Mouse (Mus musculus): ENCODE data around the gene Dag1. TPM values are rescaled to one million over a fixed set of nuclear protein-coding genes. Genes with fewer than 3 reads are reported as not detected.

Dag1 gene
- 72.6 and 76.3 TPM in 2 replicates for polyA plus RNA-seq (2012; rRNA removed; ENCODE audit: low replicate concordance)

DNA sequence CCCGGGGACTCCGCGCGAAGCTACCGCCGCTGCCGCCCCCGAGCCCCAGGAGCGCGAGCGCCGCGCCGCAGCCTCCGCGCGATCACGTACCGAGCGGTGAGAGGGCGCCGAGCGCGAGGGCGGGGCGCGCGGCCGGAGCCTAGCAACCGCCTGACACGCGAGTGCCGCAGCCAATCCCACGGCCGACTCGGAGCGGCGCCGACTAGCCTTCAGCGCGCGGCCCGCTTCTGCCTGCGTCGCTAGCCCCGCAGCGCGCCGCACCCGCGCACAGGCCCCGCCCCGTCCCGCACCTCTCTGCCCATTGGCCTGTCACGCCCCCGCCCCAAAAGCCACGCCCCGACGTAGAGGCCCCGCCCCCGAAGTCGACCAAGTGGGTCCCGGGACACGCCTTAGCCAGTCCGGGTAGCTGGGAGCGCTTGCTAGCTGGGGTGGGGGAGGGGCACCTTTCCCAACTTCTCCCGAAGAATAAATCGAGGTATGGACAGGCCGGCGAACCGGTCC is at the start of gene Dag1:
TSS of gene Dag1 (minus strand) at position 269 of the 501 bp plus-strand sequence.

DNA sequence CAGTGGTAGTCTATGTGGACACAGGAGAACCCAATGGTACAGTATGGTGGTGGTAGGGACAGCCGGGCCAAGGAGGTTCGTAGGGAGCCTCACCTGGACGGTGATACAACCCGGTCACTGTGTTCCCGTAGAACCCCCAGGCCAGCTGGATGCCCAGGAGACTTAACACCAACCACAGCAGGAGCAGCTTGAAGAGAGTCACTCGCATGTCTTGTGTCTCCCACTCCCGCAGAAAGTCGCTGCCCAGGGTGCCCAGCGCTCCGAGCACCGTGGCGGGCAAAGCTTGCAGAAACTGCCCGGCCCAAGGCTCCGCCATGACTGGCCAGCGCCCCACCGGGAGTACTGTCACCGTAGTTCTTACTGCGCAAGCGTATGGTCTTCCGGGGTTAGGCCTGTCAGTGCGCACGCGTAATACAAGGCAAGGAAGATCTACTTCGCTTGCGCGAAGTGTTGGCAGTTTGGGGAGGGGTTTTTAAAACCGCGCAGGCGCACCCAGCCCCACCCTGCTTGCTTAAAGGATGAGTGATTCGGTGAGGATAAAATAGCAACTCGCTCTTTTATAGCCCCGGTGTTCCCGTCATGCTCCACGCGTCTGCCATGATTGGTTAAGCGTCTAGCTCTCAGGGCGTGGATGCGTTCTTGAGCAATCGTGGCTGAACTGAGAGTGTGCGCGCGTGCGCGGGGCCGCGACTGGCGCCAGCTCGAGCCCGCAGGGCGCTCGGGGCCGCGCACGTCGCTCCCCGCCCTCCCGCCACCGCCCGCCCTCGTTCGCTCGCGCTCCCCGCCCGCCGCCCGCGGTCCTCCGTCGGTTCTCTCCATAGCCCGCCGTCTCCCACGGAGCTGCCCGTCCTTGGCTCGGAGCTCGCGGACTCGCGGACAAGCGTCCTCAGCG is 42.1 kb upstream of the Dag1 start, which contains the start of the genes Rhoa and Tcta:
TSS of gene Rhoa (plus strand) at position 501 of the 892 bp plus-strand sequence.
TSS of gene Tcta (minus strand) at position 532 of the 892 bp plus-strand sequence.

DNA sequence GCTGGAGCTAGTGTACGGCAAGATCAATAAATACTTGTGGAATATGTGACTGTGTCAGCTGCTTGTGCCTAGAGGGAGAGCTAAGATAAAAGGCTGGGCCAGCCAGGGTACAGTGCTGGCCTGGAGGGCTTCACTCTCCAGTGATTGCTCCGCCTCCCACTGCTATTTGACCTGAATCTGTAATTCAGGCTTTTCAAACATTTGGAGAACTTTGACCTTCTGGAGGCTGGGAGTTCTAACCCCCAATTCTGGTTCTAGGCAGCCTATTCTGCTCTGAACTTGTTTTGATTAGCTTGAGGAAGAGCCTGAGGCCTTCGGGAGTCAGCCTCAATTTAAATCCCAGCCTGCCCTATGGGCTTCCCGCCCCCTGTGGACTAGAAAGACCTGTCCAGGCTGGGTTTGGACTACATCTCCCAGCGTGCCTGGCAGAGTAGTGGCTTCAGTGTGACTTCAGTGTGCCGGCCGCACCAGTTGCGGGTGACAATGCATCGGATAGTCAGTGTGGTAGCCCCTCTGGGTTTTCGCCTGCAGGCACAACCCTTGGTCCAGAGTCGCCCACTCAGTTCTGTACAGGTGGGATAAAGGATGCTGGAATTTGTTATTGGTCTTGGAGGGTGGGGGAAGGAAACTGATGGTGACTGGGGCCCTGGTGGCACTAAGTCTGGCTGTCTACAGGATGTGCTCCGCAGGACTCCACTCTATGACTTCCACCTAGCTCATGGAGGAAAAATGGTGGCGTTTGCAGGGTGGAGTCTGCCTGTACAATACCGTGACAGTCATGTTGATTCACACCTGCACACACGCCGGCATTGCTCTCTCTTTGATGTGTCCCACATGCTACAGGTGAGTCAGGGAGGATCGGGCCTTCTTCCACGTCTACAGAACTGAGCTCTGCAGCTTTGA is 32.9 kb upstream of the Dag1 start, which contains the start of gene Amt:
TSS of gene Amt (plus strand) at position 401 of the 903 bp plus-strand sequence.

GRCm38 (mm10) chr9:108290016-108290750 is 26.4 kb upstream of the Dag1 start, which contains the start of gene Nicn1:
Nicn1 (plus strand) TSS chr9:108290429.

GRCm38 (mm10) chr9:108189787-108190679 is 73.7 kb downstream of the Dag1 start, which contains the start of gene Bsn:
Bsn (minus strand) TSS chr9:108190384.

Other genes starting within 250 kb of the Dag1 start
- gene Gmppb, start 214.7 kb downstream of the Dag1 start, polyA plus RNA-seq (2012; rRNA removed; ENCODE audit: low replicate concordance): 14.5 and 16.3 TPM in 2 replicates
- 4.0 and 4.7 TPM in 2 replicates for gene Amigo3, start 210.8 kb downstream of the Dag1 start, polyA plus RNA-seq (2012; rRNA removed; ENCODE audit: low replicate concordance)
- gene Mst1, start 183.5 kb downstream of the Dag1 start, polyA plus RNA-seq (2012; rRNA removed; ENCODE audit: low replicate concordance): 0.68 and 1.2 TPM in 2 replicates
- 126 and 148 TPM in 2 replicates for gene Rnf123, start 180.6 kb downstream of the Dag1 start, polyA plus RNA-seq (2012; rRNA removed; ENCODE audit: low replicate concordance)
- 115 and 155 TPM in 2 replicates for gene Apeh, start 169.4 kb downstream of the Dag1 start, polyA plus RNA-seq (2012; rRNA removed; ENCODE audit: low replicate concordance)
- gene Bsn, start 73.6 kb downstream of the Dag1 start, polyA plus RNA-seq (2012; rRNA removed; ENCODE audit: low replicate concordance): 0.43 and 0.96 TPM in 2 replicates
- gene Nicn1, start 26.5 kb upstream of the Dag1 start, polyA plus RNA-seq (2012; rRNA removed; ENCODE audit: low replicate concordance): 14.5 and 29.8 TPM in 2 replicates
- gene Amt, start 32.9 kb upstream of the Dag1 start, polyA plus RNA-seq (2012; rRNA removed; ENCODE audit: low replicate concordance): 7.5 and 10.4 TPM in 2 replicates
- gene Rhoa, start 42.2 kb upstream of the Dag1 start, polyA plus RNA-seq (2012; rRNA removed; ENCODE audit: low replicate concordance): 125 and 183 TPM in 2 replicates
- gene Tcta, start 42.2 kb upstream of the Dag1 start, polyA plus RNA-seq (2012; rRNA removed; ENCODE audit: low replicate concordance): 43.9 and 96.1 TPM in 2 replicates
- gene Gpx1, start 74.9 kb upstream of the Dag1 start, polyA plus RNA-seq (2012; rRNA removed; ENCODE audit: low replicate concordance): 1,029 and 1,673 TPM in 2 replicates
- 59.2 and 62.9 TPM in 2 replicates for gene Usp4, start 83.9 kb upstream of the Dag1 start, polyA plus RNA-seq (2012; rRNA removed; ENCODE audit: low replicate concordance)
- gene 1700102P08Rik, start 128.8 kb upstream of the Dag1 start, polyA plus RNA-seq (2012; rRNA removed; ENCODE audit: low replicate concordance): 0.34 and 0.48 TPM in 2 replicates
- gene Ccdc36, start 164.5 kb upstream of the Dag1 start, polyA plus RNA-seq (2012; rRNA removed; ENCODE audit: low replicate concordance): 0.03 TPM in 1 of 2 replicates, not detected in the other
- not detected in 2 replicates for gene BC048562, start 172.5 kb upstream of the Dag1 start, polyA plus RNA-seq (2012; rRNA removed; ENCODE audit: low replicate concordance)
- 24.9 and 25.2 TPM in 2 replicates for gene Ccdc71, start 196.6 kb upstream of the Dag1 start, polyA plus RNA-seq (2012; rRNA removed; ENCODE audit: low replicate concordance)
- gene Klhdc8b, start 197.6 kb upstream of the Dag1 start, polyA plus RNA-seq (2012; rRNA removed; ENCODE audit: low replicate concordance): 44.0 and 53.3 TPM in 2 replicates
- 152 and 195 TPM in 2 replicates for gene Lamb2, start 215.8 kb upstream of the Dag1 start, polyA plus RNA-seq (2012; rRNA removed; ENCODE audit: low replicate concordance)
- gene Usp19, start 226.6 kb upstream of the Dag1 start, polyA plus RNA-seq (2012; rRNA removed; ENCODE audit: low replicate concordance): 177 and 200 TPM in 2 replicates
- 171 and 217 TPM in 2 replicates for gene Qars, start 243.7 kb upstream of the Dag1 start, polyA plus RNA-seq (2012; rRNA removed; ENCODE audit: low replicate concordance)